Mouse (Mus musculus): Measurements from ENCODE around the gene Agtr2.
"Not testable (repeated sequence)": the region's sequence is repeated elsewhere in the genome, so short reads cannot be mapped to it uniquely, and the experiment has no call there.

Gene Agtr2

DNA sequence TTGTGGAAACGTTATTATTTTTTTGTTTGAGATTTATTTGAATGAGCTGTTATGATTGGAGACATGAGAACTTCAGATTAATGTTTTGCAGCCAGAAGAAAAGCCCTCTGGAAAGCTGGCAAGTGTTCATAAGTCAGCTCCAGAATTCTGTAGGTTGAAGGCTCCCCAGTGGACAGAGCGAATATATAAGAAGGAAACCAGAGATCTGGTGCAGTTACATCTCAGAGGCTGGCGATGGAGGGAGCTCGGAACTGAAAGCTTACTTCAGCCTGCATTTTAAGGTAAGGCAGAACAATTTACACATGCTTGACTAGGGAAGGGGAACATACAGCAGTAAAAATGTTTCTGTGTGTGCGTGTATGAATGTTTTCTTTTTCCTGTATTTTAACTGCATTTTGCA, at the start of gene Agtr2:
Agtr2 (plus strand) TSS at position 131 of the 400 bp plus-strand sequence.
- DNase-seq, result no peak

GRCm38 (mm10) chrX:21452519-21452918, 31.8 kb upstream of the Agtr2 start:
- DNase-seq, result no peak

DNA sequence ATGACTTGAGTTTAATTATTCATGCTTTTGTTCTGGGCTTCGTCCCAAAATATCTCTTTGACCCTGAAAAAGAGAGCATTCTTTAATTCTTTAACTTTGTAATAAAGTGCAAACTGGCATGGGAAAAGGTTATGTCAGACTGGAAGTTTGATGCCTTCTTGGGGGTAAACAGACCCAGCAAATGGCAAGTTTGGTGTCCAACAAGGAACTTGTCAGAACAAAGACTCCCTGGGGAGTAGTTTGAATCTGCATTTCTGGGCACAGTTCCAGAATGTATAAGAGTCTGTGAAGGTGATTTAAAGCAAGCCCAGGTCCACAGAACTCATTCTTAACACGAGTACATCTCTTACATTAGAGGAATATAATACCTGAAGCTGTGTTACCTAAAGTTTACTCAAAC, 3.8 kb downstream of the Agtr2 start:
- DNase-seq, result no peak

- no peak for DNase-seq
Measured at GRCm38 (mm10) chrX:21500242-21500641, 15.9 kb downstream of the Agtr2 start.

- DNase-seq, result not testable (repeated sequence)
Measured at GRCm38 (mm10) chrX:21507333-21507732, 23.0 kb downstream of the Agtr2 start.

DNA sequence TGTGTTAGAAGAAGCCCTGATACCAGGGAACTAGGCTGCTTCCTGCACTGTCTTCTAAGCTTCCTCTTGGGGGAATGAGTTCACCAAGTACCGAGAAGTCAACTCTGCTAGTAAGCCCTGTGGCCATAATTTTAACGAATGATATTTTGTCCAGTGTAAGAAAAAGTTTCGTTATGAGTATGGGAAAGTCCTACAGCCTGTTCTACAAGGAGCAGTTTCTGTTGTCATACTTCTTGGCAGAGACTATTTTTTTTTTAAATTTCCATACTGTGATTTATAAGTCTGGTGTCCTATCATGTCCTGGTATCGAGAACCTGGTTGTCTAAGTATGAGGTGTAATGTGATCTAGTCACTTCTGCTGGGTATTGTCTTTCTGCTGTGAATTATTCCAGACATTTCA, 38.2 kb downstream of the Agtr2 start:
- DNase-seq, result no peak

Data from layer of hippocampus, adult 9-11 months (tissue).